Mouse (Mus musculus): ENCODE measurements around the gene Zcchc17. TPM values are rescaled to one million over a fixed set of nuclear protein-coding genes. Genes with fewer than 3 reads are reported as not detected.

Gene Zcchc17
- polyA plus RNA-seq, 1 experiment from 2014 or later, result 97.0 TPM

GRCm38 (mm10) chr4:130270089-130270488 is 89.7 kb downstream of the Zcchc17 start:
- no peak for ATAC-seq (ENCODE audit: low read depth)
- no peaks in the 10 kb centered on the region for H3K9me3 ChIP-seq (ENCODE audit: control insufficient read depth, low read length)
- no peak overlapping the region for H3K9ac ChIP-seq (replicated peaks; ENCODE audit: low read depth, low read length)
- no peak overlapping the region for H3K27ac ChIP-seq (ENCODE audit: low read depth, low read length)
- no peaks in the 10 kb centered on the region for H3K27me3 ChIP-seq (ENCODE audit: control insufficient read depth, insufficient read depth, low read length)
- no peaks in the 10 kb centered on the region for H3K36me3 ChIP-seq (ENCODE audit: control insufficient read depth, insufficient read depth, low read length)
- WGBS, result 63% methylated on average over 8 of the region's 8 CpGs
- no peak overlapping the region for H3K4me2 ChIP-seq (ENCODE audit: low read depth, low read length)
- H3K4me1 ChIP-seq (ENCODE audit: control insufficient read depth, insufficient read depth, low read length), result peaks cover 7% of the 10 kb centered on the region
- H3K4me3 ChIP-seq (ENCODE audit: low read depth, low read length), result no peak overlapping the region

DNA sequence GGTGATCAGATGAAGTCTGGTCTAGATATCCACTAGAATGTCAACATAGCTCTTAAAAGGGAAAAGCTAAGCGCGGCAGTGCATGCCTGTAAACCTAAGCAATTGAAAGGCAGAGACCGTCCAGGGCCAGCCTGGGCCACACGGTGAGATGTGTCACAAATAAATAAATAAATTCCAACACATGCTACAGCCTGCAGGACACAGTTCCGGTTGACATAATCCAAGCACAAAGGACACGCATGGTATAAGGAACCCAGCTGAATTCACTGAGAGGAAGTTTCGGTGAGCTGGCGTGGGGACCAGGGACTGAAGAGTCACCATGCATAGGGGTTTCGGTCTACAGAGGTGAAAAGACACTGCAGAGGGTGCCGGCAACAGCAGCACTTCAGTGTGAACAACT is 91.0 kb downstream of the Zcchc17 start:
- no peak overlapping the region for H3K9ac ChIP-seq (replicated peaks; ENCODE audit: low read depth, low read length)
- WGBS, result 86% methylated on average over 10 of the region's 10 CpGs
- H3K4me1 ChIP-seq (ENCODE audit: control insufficient read depth, insufficient read depth, low read length), result peaks cover 9% of the 10 kb centered on the region
- no peaks in the 10 kb centered on the region for H3K36me3 ChIP-seq (ENCODE audit: control insufficient read depth, insufficient read depth, low read length)
- no peak for ATAC-seq (ENCODE audit: low read depth)
- no peak overlapping the region for H3K4me3 ChIP-seq (ENCODE audit: low read depth, low read length)
- H3K27me3 ChIP-seq (ENCODE audit: control insufficient read depth, insufficient read depth, low read length), result no peaks in the 10 kb centered on the region
- no peak overlapping the region for H3K4me2 ChIP-seq (ENCODE audit: low read depth, low read length)
- H3K27ac ChIP-seq (ENCODE audit: low read depth, low read length), result no peak overlapping the region
- no peaks in the 10 kb centered on the region for H3K9me3 ChIP-seq (ENCODE audit: control insufficient read depth, low read length)

- H3K4me3 ChIP-seq (ENCODE audit: low read depth, low read length), result no peak overlapping the region
- WGBS, result 90% methylated on average over 7 of the region's 7 CpGs
These were observed 92.7 kb downstream of the Zcchc17 start for GRCm38 (mm10) chr4:130267069-130267468.

DNA sequence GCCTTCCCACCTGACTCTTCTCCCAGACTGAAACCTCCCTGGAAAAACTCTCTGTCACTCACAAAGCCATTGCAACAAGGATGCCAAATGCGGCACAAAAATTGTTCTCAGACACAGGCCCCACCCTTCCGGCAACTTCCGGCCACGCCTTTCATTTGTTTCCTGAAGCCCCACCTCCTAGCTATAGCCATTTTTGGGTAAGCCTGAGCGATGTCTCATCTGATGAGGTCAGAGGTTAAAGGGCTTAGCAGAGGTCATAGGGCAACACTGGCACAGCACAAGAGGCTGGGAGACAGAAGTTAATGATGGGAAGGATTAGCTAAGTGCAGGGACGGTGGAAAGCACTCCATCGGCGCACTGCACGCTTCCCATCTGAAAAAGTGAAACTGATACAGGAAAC is 93.1 kb downstream of the Zcchc17 start:
- Histone ChIP-seq H3K27me3 (ENCODE audit: control insufficient read depth, insufficient read depth, low read length) (no peaks in the 10 kb centered on the region), H3K27ac (ENCODE audit: low read depth, low read length) (no peak overlapping the region), H3K36me3 (ENCODE audit: control insufficient read depth, insufficient read depth, low read length) (peaks cover 5% of the 10 kb centered on the region; the same call in 1 of the 2 replicates), H3K9me3 (ENCODE audit: control insufficient read depth, low read length) (no peaks in the 10 kb centered on the region), H3K4me3 (ENCODE audit: low read depth, low read length) (no peak overlapping the region), H3K4me2 (ENCODE audit: low read depth, low read length) (no peak overlapping the region), H3K4me1 (ENCODE audit: control insufficient read depth, insufficient read depth, low read length) (0 out of 2 replicates have a peak, but pooled peaks cover 4% of the 10 kb centered on the region), H3K9ac (replicated peaks; ENCODE audit: low read depth, low read length) (no peak overlapping the region)
- WGBS, result 78% methylated on average over 9 of the region's 9 CpGs
- ATAC-seq (ENCODE audit: low read depth), result no peak

More at GRCm38 (mm10) chr4:130267069-130267468, 92.7 kb downstream of the Zcchc17 start:
- Histone ChIP-seq H3K4me1 (ENCODE audit: control insufficient read depth, insufficient read depth, low read length) (0 out of 2 replicates have a peak, but pooled peaks cover 4% of the 10 kb centered on the region), H3K36me3 (ENCODE audit: control insufficient read depth, insufficient read depth, low read length) (peaks cover 5% of the 10 kb centered on the region; the same call in 1 of the 2 replicates), H3K9me3 (ENCODE audit: control insufficient read depth, low read length) (no peaks in the 10 kb centered on the region), H3K9ac (replicated peaks; ENCODE audit: low read depth, low read length) (no peak overlapping the region), H3K27me3 (ENCODE audit: control insufficient read depth, insufficient read depth, low read length) (no peaks in the 10 kb centered on the region), H3K4me2 (ENCODE audit: low read depth, low read length) (no peak overlapping the region), H3K27ac (ENCODE audit: low read depth, low read length) (no peak overlapping the region)
- no peak for ATAC-seq (ENCODE audit: low read depth)

Other genes starting within 250 kb of the Zcchc17 start
- gene Hcrtr1, start 220.6 kb downstream of the Zcchc17 start, polyA plus RNA-seq (2014; fragmentation: Nextera tagmentation; extraction: Ambion mirVana), result 1.2 and 1.8 TPM in 2 replicates
- 0.79 and 4.7 TPM in 2 replicates for gene Tinagl1, start 184.8 kb downstream of the Zcchc17 start, polyA plus RNA-seq (2014; fragmentation: Nextera tagmentation; extraction: Ambion mirVana)
- gene Gm853, start 137.5 kb downstream of the Zcchc17 start, polyA plus RNA-seq (2014; fragmentation: Nextera tagmentation; extraction: Ambion mirVana), result not detected in 2 replicates
- gene Serinc2, start 80.7 kb downstream of the Zcchc17 start, polyA plus RNA-seq (2014; fragmentation: Nextera tagmentation; extraction: Ambion mirVana), result 34.8 and 36.4 TPM in 2 replicates
- gene Fabp3, start 51.3 kb downstream of the Zcchc17 start, polyA plus RNA-seq (2014; fragmentation: Nextera tagmentation; extraction: Ambion mirVana), result 193 and 278 TPM in 2 replicates
- gene Gm10570, start 51.3 kb downstream of the Zcchc17 start, polyA plus RNA-seq (2014; fragmentation: Nextera tagmentation; extraction: Ambion mirVana), result 0.99 and 1.8 TPM in 2 replicates
- gene Snrnp40, start 189 bp upstream of the Zcchc17 start, polyA plus RNA-seq (2014; fragmentation: Nextera tagmentation; extraction: Ambion mirVana), result 101 and 102 TPM in 2 replicates
- 17.4 and 19.9 TPM in 2 replicates for gene Nkain1, start 214.2 kb upstream of the Zcchc17 start, polyA plus RNA-seq (2014; fragmentation: Nextera tagmentation; extraction: Ambion mirVana)

Measured in neural tube, embryonic 14.5 days (tissue).